Mouse (Mus musculus): ENCODE results near the gene Osbpl10. TPM values are rescaled to one million over a fixed set of nuclear protein-coding genes. Genes with fewer than 3 reads are reported as not detected.
"Not testable (repeated sequence)": the region's sequence is repeated elsewhere in the genome, so short reads cannot be mapped to it uniquely, and the experiment has no call there.

Osbpl10 gene
- polyA plus RNA-seq, 1 experiment from 2014 or later = 1.4 TPM

DNA sequence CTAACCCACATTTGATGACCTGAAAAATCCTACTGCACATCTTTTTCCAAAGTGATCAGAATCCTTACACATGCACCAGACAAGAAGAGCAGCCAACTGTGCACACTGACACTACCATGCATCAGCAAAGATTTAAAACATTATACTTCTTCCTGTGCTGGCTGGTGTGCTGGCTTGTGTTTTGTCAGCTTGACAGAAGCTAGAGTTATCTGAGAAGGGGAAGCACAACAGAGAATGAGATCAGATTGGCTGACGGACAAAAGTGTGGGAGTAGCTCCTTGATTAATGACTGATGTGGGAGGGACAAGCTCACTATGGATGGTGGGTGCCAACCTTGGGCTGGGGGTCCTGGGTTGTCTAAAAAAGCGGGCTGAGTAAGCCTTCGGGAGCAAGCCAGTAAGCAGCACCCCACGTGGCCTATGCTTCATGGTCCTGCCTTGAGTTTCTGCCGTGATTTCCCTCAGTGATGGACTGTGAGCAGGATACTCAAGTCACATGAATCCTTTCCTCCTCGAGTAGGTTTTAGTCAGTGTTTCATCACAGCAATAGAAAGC, 279.4 kb downstream of the Osbpl10 start:
- Histone ChIP-seq H3K27ac (ENCODE audit: low read length) (no peak overlapping the region), H3K9me3 (replicated peaks; ENCODE audit: control insufficient read depth, low read length) (no peaks in the 10 kb centered on the region), H3K9ac (ENCODE audit: low read length) (no peak overlapping the region), H3K4me3 (replicated peaks; ENCODE audit: low read length) (no peak overlapping the region), H3K4me1 (ENCODE audit: control insufficient read depth, insufficient read depth, low read length) (no peaks in the 10 kb centered on the region), H3K4me2 (ENCODE audit: low read depth, low read length) (no peak overlapping the region), H3K36me3 (ENCODE audit: control insufficient read depth, insufficient read depth, low read length) (peaks cover 11% of the 10 kb centered on the region), H3K27me3 (ENCODE audit: control insufficient read depth, insufficient read depth, low read length) (no peaks in the 10 kb centered on the region)
- ATAC-seq (ENCODE audit: insufficient read depth, low FRiP score) = 0 out of 2 replicates have a peak, but pooled peaks have one; percentile 29
- WGBS = 61% methylated on average over 6 of the region's 6 CpGs

DNA sequence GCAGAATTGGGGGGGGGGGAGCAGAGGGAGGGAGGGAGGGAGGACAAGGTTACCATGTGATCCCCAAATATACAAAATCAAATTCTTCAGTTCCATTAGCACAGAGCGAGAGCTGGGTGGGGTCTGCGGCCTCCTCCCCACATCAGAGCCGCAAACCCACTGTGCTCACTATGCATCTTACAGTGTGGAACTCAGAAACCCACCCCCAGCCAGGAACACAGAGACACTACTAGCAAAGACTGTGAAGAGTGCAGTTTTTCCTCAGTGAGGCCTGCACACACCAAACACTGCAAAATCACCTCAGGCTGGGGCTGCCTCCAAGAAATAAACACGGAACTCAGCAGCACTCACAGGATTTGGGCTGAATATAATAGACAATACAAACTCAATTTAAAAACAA, 281.5 kb downstream of the Osbpl10 start:
- H3K4me1 ChIP-seq (ENCODE audit: control insufficient read depth, insufficient read depth, low read length) = no peaks in the 10 kb centered on the region
- no peak overlapping the region for H3K9ac ChIP-seq (ENCODE audit: low read length)
- H3K36me3 ChIP-seq (ENCODE audit: control insufficient read depth, insufficient read depth, low read length) = peaks cover 3% of the 10 kb centered on the region; the same call in 1 of the 2 replicates
- H3K27ac ChIP-seq (ENCODE audit: low read length) = no peak overlapping the region
- no peak for ATAC-seq (ENCODE audit: insufficient read depth, low FRiP score)
- H3K4me3 ChIP-seq (replicated peaks; ENCODE audit: low read length) = no peak overlapping the region
- H3K9me3 ChIP-seq (replicated peaks; ENCODE audit: control insufficient read depth, low read length) = no peaks in the 10 kb centered on the region
- 86% methylated on average over 4 of the region's 4 CpGs for WGBS
- no peak overlapping the region for H3K4me2 ChIP-seq (ENCODE audit: low read depth, low read length)
- H3K27me3 ChIP-seq (ENCODE audit: control insufficient read depth, insufficient read depth, low read length) = no peaks in the 10 kb centered on the region

DNA sequence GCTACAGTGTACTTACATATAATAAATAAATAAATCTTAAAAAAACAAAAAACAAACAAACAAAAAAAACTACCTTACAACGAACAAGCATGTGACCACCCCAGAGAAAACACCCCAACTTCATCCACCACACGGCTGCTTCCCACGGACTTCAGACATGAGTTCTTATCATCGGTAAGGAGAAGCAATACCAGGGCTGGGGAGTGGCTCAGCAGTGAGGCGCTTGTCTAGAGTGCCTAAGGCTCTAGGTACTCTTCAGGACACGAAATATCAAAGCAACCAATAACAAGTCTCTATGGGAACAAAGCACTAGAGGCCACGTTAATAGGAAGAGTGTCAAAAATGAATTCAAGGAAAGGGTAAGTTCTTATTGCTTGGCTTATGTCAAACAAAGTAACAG, 282.1 kb downstream of the Osbpl10 start:
- ATAC-seq (ENCODE audit: insufficient read depth, low FRiP score) = no peak
- H3K9me3 ChIP-seq (replicated peaks; ENCODE audit: control insufficient read depth, low read length) = no peaks in the 10 kb centered on the region
- no peak overlapping the region for H3K4me3 ChIP-seq (replicated peaks; ENCODE audit: low read length)
- no peaks in the 10 kb centered on the region for H3K4me1 ChIP-seq (ENCODE audit: control insufficient read depth, insufficient read depth, low read length)
- peaks cover 3% of the 10 kb centered on the region; the same call in 1 of the 2 replicates for H3K36me3 ChIP-seq (ENCODE audit: control insufficient read depth, insufficient read depth, low read length)
- no peak overlapping the region for H3K4me2 ChIP-seq (ENCODE audit: low read depth, low read length)
- WGBS = 78% methylated on average over 7 of the region's 7 CpGs
- no peaks in the 10 kb centered on the region for H3K27me3 ChIP-seq (ENCODE audit: control insufficient read depth, insufficient read depth, low read length)
- H3K27ac ChIP-seq (ENCODE audit: low read length) = no peak overlapping the region
- no peak overlapping the region for H3K9ac ChIP-seq (ENCODE audit: low read length)

DNA sequence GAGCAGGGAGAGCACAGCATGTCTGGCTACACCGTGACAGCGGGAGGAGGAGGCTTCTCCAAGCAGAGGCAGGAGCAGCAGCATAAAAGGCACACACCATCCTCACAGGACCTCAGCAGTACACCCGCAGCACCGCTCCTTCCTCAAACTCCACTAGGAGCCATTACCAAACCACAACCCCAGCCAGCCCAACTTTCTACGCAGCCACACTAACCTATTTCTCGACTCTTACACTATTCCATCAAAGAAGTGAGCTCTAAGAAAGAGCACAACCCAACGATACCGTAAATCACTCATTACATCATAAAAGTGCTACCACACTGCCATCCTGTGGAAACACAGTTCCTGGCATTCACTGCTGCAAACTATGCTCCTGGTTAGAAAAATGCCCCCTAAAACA, 283.1 kb downstream of the Osbpl10 start:
- Histone ChIP-seq H3K9me3 (replicated peaks; ENCODE audit: control insufficient read depth, low read length) (no peaks in the 10 kb centered on the region), H3K9ac (ENCODE audit: low read length) (no peak overlapping the region), H3K36me3 (ENCODE audit: control insufficient read depth, insufficient read depth, low read length) (no peaks in the 10 kb centered on the region), H3K4me1 (ENCODE audit: control insufficient read depth, insufficient read depth, low read length) (no peaks in the 10 kb centered on the region), H3K27me3 (ENCODE audit: control insufficient read depth, insufficient read depth, low read length) (no peaks in the 10 kb centered on the region), H3K4me3 (replicated peaks; ENCODE audit: low read length) (no peak overlapping the region), H3K4me2 (ENCODE audit: low read depth, low read length) (no peak overlapping the region), H3K27ac (ENCODE audit: low read length) (no peak overlapping the region)
- 77% methylated on average over 8 of the region's 8 CpGs for WGBS
- ATAC-seq (ENCODE audit: insufficient read depth, low FRiP score) = no peak

DNA sequence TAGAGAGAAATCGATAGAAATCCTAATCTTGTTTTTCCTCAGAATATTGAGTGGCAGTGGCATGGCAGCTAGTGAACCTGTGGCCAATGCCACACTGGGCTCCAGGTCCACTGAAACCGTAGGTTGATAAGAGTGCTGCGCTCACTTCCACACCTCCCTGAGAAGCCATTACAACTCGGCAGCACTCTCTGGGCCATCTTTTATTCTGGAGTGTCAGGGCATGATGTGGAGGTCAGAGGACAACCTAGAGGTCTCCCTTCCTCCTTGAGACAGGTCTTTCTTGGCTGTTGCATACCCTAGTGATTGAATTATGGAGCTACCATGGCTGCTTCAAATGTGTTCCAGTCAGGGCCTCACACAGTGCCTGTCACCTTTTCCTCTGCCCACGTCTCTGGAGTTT, 283.5 kb downstream of the Osbpl10 start:
- WGBS = 74% methylated on average over 5 of the region's 5 CpGs

DNA sequence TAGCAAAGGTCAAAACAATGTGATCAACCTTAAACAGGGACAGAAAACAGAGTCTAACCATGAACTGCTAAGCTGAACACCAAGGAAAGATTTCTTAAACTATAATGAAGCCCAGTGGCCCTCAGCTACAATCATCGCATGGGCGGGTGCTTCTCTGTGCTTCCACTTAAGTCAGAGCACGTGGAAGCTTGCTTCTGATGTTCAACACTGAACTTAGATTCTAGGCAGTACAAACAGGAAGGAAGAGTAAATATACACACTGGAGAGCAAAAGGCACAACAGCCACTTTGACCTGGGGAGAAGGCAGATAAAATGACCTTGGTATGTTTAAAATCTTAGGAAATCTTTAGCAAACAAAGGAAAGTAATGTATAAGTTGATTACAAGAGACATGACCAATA, 293.2 kb downstream of the Osbpl10 start:
- WGBS = 75% methylated on average over 3 of the region's 3 CpGs
- Histone ChIP-seq H3K27ac (ENCODE audit: low read length) (no peak overlapping the region), H3K9ac (ENCODE audit: low read length) (no peak overlapping the region), H3K36me3 (ENCODE audit: control insufficient read depth, insufficient read depth, low read length) (peaks cover 8% of the 10 kb centered on the region), H3K27me3 (ENCODE audit: control insufficient read depth, insufficient read depth, low read length) (no peaks in the 10 kb centered on the region), H3K4me3 (replicated peaks; ENCODE audit: low read length) (no peak overlapping the region), H3K4me1 (ENCODE audit: control insufficient read depth, insufficient read depth, low read length) (no peaks in the 10 kb centered on the region), H3K9me3 (replicated peaks; ENCODE audit: control insufficient read depth, low read length) (no peaks in the 10 kb centered on the region), H3K4me2 (ENCODE audit: low read depth, low read length) (no peak overlapping the region)
- no peak for ATAC-seq (ENCODE audit: insufficient read depth, low FRiP score)

More for the DNA sequence above, 283.5 kb downstream of the Osbpl10 start:
- no peaks in the 10 kb centered on the region for H3K36me3 ChIP-seq (ENCODE audit: control insufficient read depth, insufficient read depth, low read length)
- H3K4me3 ChIP-seq (replicated peaks; ENCODE audit: low read length) = no peak overlapping the region
- H3K27ac ChIP-seq (ENCODE audit: low read length) = no peak overlapping the region
- no peaks in the 10 kb centered on the region for H3K27me3 ChIP-seq (ENCODE audit: control insufficient read depth, insufficient read depth, low read length)
- H3K9ac ChIP-seq (ENCODE audit: low read length) = no peak overlapping the region
- H3K9me3 ChIP-seq (replicated peaks; ENCODE audit: control insufficient read depth, low read length) = no peaks in the 10 kb centered on the region
- no peak overlapping the region for H3K4me2 ChIP-seq (ENCODE audit: low read depth, low read length)
- no peaks in the 10 kb centered on the region for H3K4me1 ChIP-seq (ENCODE audit: control insufficient read depth, insufficient read depth, low read length)
- ATAC-seq (ENCODE audit: insufficient read depth, low FRiP score) = no peak

DNA sequence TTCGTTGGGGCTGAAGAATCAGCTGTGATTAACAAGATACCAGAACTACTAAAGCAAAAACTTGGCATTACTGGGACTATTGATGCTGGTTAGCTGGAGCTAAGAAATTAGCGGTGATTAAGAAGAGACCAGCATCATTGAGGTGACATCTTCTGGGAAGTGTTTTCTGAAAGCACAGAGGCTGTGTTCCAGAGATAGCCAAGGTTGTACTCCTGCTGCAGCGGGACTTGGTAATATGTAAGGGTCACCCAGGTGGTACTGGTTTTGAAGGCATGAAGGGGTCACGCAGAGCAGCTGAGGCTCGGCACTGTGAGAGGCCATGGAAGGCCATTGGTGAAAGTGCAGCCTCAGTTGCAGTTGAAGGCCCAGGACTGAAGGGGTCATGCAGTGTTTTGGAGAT, 294.1 kb downstream of the Osbpl10 start:
- H3K9ac ChIP-seq (ENCODE audit: low read length); H3K4me2 ChIP-seq (ENCODE audit: low read depth, low read length); H3K9me3 ChIP-seq (replicated peaks; ENCODE audit: control insufficient read depth, low read length); H3K27me3 ChIP-seq (ENCODE audit: control insufficient read depth, insufficient read depth, low read length); H3K4me1 ChIP-seq (ENCODE audit: control insufficient read depth, insufficient read depth, low read length); H3K36me3 ChIP-seq (ENCODE audit: control insufficient read depth, insufficient read depth, low read length); H3K4me3 ChIP-seq (replicated peaks; ENCODE audit: low read length); ATAC-seq (ENCODE audit: insufficient read depth, low FRiP score); H3K27ac ChIP-seq (ENCODE audit: low read length): not testable (repeated sequence)
- WGBS = 91% methylated on average over 2 of the region's 5 CpGs

DNA sequence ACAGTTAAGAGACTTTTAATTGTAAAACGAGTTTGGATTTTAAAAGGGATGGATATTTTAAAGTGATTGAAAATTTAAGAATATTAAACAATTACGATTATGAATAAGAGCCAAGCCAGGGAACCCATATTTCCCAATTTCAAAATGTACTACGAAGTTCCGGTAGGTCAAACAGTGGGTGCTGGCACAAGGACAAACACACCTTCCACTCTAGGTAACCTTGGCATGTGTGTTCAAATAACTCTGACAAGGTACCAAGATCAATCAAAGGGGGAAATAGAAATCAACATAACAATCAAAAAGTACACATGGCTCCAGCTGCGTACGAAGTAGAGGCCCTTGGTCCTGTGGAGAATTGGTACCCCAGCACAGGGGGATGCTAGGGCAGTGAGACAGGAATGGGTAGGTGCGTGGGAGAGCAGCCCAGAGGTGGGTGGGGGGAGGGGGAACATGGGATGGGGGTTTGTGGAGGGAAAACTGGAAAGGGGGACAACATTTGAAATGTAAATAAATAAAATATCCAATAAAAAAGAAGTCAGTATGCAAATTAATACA, 294.8 kb downstream of the Osbpl10 start:
- Histone ChIP-seq H3K4me1 (ENCODE audit: control insufficient read depth, insufficient read depth, low read length) (no peaks in the 10 kb centered on the region), H3K9ac (ENCODE audit: low read length) (no peak overlapping the region), H3K27me3 (ENCODE audit: control insufficient read depth, insufficient read depth, low read length) (no peaks in the 10 kb centered on the region), H3K4me2 (ENCODE audit: low read depth, low read length) (no peak overlapping the region), H3K27ac (ENCODE audit: low read length) (no peak overlapping the region), H3K9me3 (replicated peaks; ENCODE audit: control insufficient read depth, low read length) (no peaks in the 10 kb centered on the region), H3K4me3 (replicated peaks; ENCODE audit: low read length) (no peak overlapping the region), H3K36me3 (ENCODE audit: control insufficient read depth, insufficient read depth, low read length) (peaks cover 8% of the 10 kb centered on the region)
- no peak for ATAC-seq (ENCODE audit: insufficient read depth, low FRiP score)
- WGBS = 77% methylated on average over 7 of the region's 7 CpGs

DNA sequence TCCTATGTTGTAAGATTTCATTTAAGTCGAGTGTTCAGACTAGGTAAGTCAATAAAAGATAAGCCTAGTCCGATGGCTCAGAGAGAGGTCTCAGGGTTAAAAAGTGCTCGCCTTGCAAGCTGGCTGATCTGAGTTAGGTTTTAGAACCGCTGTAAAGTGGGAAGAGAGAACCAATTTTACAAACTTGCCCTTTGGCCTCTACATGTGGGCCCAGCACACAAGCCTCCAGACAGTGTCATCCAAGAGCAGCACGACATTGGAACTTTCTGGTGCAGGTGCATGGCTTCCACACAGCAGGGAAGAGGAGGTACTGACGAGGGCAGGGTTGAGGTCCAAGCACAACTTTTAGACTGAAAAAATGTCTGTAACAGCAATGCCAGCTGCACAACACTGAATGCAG, 296.4 kb downstream of the Osbpl10 start:
- 69% methylated on average over 6 of the region's 6 CpGs for WGBS
- H3K36me3 ChIP-seq (ENCODE audit: control insufficient read depth, insufficient read depth, low read length) = peaks cover 16% of the 10 kb centered on the region
- no peak overlapping the region for H3K4me3 ChIP-seq (replicated peaks; ENCODE audit: low read length)

More for the DNA sequence above, 296.4 kb downstream of the Osbpl10 start:
- Histone ChIP-seq H3K4me2 (ENCODE audit: low read depth, low read length) (no peak overlapping the region), H3K27ac (ENCODE audit: low read length) (no peak overlapping the region), H3K9ac (ENCODE audit: low read length) (no peak overlapping the region), H3K27me3 (ENCODE audit: control insufficient read depth, insufficient read depth, low read length) (no peaks in the 10 kb centered on the region), H3K9me3 (replicated peaks; ENCODE audit: control insufficient read depth, low read length) (no peaks in the 10 kb centered on the region), H3K4me1 (ENCODE audit: control insufficient read depth, insufficient read depth, low read length) (no peaks in the 10 kb centered on the region)
- no peak for ATAC-seq (ENCODE audit: insufficient read depth, low FRiP score)

Measured in stomach, embryonic 16.5 days (tissue).